Mouse (Mus musculus) midbrain, postnatal 0 days (tissue): ENCODE measurements around the gene Parp11. TPM values are rescaled to one million over a fixed set of nuclear protein-coding genes. Genes with fewer than 3 reads are reported as not detected.

Experiments used
- ATAC-seq: fragments of 200-750 bp; cut with Nextera tagmentation; 2 replicates; pipeline ENCODE4 v1.8.0; 2017; ENCODE audit warnings: moderate number of reproducible peaks, mild to moderate bottlenecking, moderate TSS enrichment, moderate library complexity; ENCODE audit not compliant: low FRiP score
- DNase-seq: peaks from one replicate; pipeline ENCODE4 v3.0.0-alpha.2; 2015; ENCODE audit warnings: low spot score
- H3K27ac ChIP-seq: fragments of 300-500 bp; sonication (generic); 2 replicates; pipeline ENCODE4 v1.5.1; 2014; ENCODE audit warnings: low read depth, mild to moderate bottlenecking, low read length, mixed read lengths
- H3K27me3 ChIP-seq: fragments of 300-500 bp; sonication (generic); 2 replicates; pipeline ENCODE4 v1.6.1; 2014; ENCODE audit warnings: low read length, control low read depth, mixed read lengths; ENCODE audit not compliant: insufficient read depth
- H3K36me3 ChIP-seq: fragments of 300-500 bp; sonication (generic); 2 replicates; pipeline ENCODE4 v1.6.1; 2014; ENCODE audit warnings: low read length, control low read depth, mixed read lengths; ENCODE audit not compliant: insufficient read depth
- H3K4me1 ChIP-seq: fragments of 300-500 bp; sonication (generic); 2 replicates; pipeline ENCODE4 v1.6.1; 2014; ENCODE audit warnings: mild to moderate bottlenecking, control low read depth, antibody characterized with exemption, low read length, mixed read lengths; ENCODE audit not compliant: insufficient read depth
- H3K4me2 ChIP-seq: fragments of 300-500 bp; sonication (generic); 2 replicates; pipeline ENCODE4 v1.6.1; 2014; ENCODE audit warnings: low read depth, mild to moderate bottlenecking, low read length, mixed read lengths; ENCODE audit not compliant: poor library complexity, severe bottlenecking
- H3K4me3 ChIP-seq: fragments of 300-500 bp; sonication (generic); 2 replicates; pipeline ENCODE4 v1.5.1; 2014; ENCODE audit warnings: low read depth, mild to moderate bottlenecking, low read length, moderate library complexity
- H3K9ac ChIP-seq: fragments of 300-500 bp; sonication (generic); replicated peaks from 2 replicates; pipeline ENCODE4 v1.6.1; 2014; ENCODE audit warnings: mild to moderate bottlenecking, low read length, moderate library complexity, mixed read lengths; ENCODE audit not compliant: poor library complexity, severe bottlenecking
- H3K9me3 ChIP-seq: fragments of 300-500 bp; sonication (generic); 2 replicates; pipeline ENCODE4 v1.6.1; 2016; ENCODE audit warnings: low read length, control low read depth
- CTCF ChIP-seq: IDR thresholded peaks from 2 replicates; pipeline ENCODE4 v1.5.1; 2016; ENCODE audit warnings: antibody characterized with exemption, mild to moderate bottlenecking
- WGBS: fragments of 180-500 bp; shearing (Covaris S2); extraction: QIAGEN DNeasy Blood & Tissue Kit; methylation state at CpG from one replicate; pipeline ENCODE4 v1.1.7; 2014; 5-methylcytosine and 5-hydroxymethylcytosine counted together
- polyA plus RNA-seq: library from polyadenylated mRNA; unstranded; fragments of >200 nt; fragmentation: Nextera tagmentation; extraction: Ambion mirVana; gene quantifications from 2 replicates; pipeline ENCODE4 v1.2.1, GENCODE M21; 2015
- total RNA-seq: library from RNA; depleted of rRNA; stranded (reverse); fragments of >200 nt; gene quantifications from 2 replicates; pipeline ENCODE4 v1.2.3, GENCODE M21; 2014

The Parp11 gene
- total and polyA plus RNA-seq, 2 experiments from 2014 or later, result 57.2 to 73.2 TPM

DNA sequence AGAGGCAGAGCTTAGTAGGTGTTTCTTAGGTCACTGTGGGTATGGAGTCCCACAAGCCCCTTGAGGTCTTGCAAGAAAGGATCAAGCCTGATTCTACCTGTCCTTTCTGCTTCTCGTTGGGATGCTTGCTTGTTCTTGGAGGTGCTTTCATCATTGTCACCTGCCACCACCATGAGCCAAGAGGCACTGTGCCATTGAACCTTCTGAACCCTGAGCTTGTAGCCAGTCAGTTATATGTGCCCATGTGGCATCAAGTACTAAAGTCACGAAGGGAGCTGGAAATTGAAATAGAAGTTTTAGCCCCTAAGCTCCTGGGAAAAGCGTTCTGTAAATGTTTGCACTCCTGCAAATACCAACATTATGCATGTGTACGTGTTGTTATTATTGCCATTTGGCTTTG is 14.9 kb downstream of the Parp11 start:
- no peak for TF ChIP-seq CTCF
- H3K9me3 ChIP-seq, result no peaks in the 10 kb centered on the region
- no peak overlapping the region for H3K27ac ChIP-seq
- ATAC-seq (no peak), DNase-seq (no peak)
- no peaks in the 10 kb centered on the region for H3K27me3 ChIP-seq
- WGBS, result 91% methylated on average over 4 of the region's 4 CpGs
- no peak overlapping the region for H3K9ac ChIP-seq
- H3K4me3 ChIP-seq, result no peak overlapping the region
- no peaks in the 10 kb centered on the region for H3K36me3 ChIP-seq
- H3K4me1 ChIP-seq, result no peaks in the 10 kb centered on the region
- no peak overlapping the region for H3K4me2 ChIP-seq

DNA sequence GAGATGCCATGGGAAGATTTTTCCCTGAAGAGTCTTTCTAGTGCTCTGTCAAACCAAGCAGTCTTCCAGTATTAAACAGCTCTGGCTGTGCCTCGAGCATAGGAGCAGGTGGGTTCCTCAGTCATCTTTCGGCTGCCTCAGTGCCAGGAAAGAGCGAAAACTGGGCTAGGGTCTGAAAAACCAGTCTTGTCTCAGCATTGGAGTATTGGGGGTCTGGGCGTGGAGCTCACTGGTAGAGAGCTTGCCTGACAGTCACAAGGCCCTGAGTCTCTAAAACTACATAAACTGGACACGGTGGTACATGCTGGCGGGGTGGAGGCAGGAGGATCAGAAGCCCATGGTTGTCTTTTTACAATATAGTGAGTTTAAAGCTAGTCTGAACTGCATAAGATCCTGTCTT is 15.6 kb downstream of the Parp11 start:
- WGBS, result 89% methylated on average over 6 of the region's 6 CpGs
- no peaks in the 10 kb centered on the region for H3K4me1 ChIP-seq
- H3K36me3 ChIP-seq, result no peaks in the 10 kb centered on the region
- ATAC-seq, result no peak
- H3K4me2 ChIP-seq, result no peak overlapping the region
- no peak for TF ChIP-seq CTCF
- H3K27ac ChIP-seq, result no peak overlapping the region
- H3K9me3 ChIP-seq, result no peaks in the 10 kb centered on the region
- H3K9ac ChIP-seq, result no peak overlapping the region
- H3K4me3 ChIP-seq, result no peak overlapping the region
- no peak for DNase-seq
- no peaks in the 10 kb centered on the region for H3K27me3 ChIP-seq

DNA sequence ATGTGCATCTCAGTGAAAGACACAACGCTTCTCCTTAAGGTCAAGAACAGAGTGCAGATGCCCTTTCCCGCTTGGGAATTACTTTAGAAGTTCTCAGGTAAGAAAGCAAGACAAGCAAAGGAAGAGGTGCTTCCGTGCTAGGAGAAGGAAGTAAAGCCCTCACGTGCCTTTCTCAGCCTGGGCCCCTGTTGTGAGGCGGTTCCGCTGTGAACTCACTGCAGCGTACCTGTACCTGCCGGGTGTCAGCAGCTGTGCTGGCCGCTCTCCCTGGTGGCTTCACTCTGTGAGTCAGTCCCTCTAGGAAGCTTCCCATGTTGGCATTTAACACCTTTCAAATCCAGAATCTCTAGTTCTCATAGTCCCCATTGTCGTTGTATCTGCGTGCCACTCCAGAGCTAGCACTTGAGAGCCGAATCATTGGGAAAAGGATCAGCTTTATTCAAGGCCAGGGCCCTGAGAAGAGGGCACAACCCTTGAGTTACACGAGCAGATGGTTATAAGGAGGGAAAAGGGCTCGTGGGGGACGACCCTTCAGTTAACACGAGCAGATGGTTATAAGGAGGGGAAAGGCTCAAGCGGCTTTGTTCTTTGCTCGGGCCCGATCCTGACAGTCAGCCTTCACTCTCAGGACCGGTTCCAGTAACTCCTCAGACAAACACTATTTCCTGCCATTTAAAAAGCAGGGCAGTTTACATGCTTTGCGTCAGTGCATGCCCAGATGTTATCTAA is 16.8 kb downstream of the Parp11 start:
- H3K4me2 ChIP-seq, result no peak overlapping the region
- ATAC-seq (no peak), DNase-seq (no peak)
- 59% methylated on average over 21 of the region's 21 CpGs for WGBS
- H3K36me3 ChIP-seq, result no peaks in the 10 kb centered on the region
- H3K9ac ChIP-seq, result no peak overlapping the region
- TF ChIP-seq CTCF, result no peak
- H3K4me1 ChIP-seq, result no peaks in the 10 kb centered on the region
- H3K9me3 ChIP-seq, result no peaks in the 10 kb centered on the region
- no peak overlapping the region for H3K27ac ChIP-seq
- H3K4me3 ChIP-seq, result no peak overlapping the region
- H3K27me3 ChIP-seq, result no peaks in the 10 kb centered on the region

DNA sequence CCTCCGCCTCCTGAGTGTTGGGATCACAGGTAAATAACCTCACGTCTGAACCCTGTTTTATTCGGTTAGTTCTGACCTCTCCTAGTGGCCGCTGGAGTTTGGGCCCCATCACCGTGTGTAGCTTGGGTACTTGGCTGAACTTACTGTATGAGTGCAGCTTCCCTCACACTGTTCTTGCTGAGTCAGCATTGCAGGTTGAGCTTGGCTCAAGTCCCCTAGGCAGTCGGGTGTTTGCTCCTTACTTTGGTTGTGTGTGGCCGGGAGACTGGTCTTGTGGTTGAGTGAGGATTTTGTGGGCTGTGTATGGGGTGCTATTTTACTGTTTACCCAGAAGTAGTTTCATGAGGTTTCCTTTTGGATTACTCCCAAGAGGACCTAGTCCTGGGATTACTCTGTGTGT is 17.9 kb downstream of the Parp11 start:
- TF ChIP-seq CTCF, result no peak
- no peak overlapping the region for H3K4me3 ChIP-seq
- no peaks in the 10 kb centered on the region for H3K4me1 ChIP-seq
- WGBS, result 88% methylated on average over 7 of the region's 7 CpGs
- ATAC-seq, result no peak
- H3K27me3 ChIP-seq, result no peaks in the 10 kb centered on the region
- no peaks in the 10 kb centered on the region for H3K9me3 ChIP-seq
- H3K9ac ChIP-seq, result no peak overlapping the region
- DNase-seq, result no peak
- H3K27ac ChIP-seq, result no peak overlapping the region
- H3K4me2 ChIP-seq, result no peak overlapping the region
- peaks cover 5% of the 10 kb centered on the region; the same call in 1 of the 2 replicates for H3K36me3 ChIP-seq

DNA sequence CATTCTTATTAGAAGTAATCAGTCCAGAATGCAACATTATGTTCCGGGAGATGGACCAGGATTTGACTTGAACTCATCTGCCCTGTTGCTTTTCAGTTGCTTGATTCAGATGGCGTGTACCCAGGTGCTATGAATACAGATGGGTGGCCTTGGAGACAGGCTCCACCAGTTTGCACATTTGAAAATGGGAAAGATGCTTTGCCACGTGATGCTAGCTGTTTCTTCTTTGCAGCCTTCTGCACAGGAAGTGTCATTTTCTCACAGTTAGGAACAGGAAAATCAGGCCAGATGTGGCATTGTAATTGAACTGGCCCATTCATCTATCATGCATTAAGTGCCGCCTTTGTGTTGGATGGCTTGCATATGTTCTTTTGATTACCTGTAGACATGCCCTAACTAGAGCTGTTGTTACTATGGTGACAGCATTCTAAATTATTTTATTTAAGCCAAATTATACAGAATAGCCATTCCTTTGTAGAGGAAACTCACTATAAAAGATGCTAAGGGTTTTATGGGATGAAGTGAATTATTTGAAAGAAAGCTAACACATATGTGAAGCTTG is 20.2 kb downstream of the Parp11 start:
- Histone ChIP-seq H3K4me1 (no peaks in the 10 kb centered on the region), H3K4me2 (no peak overlapping the region), H3K27me3 (no peaks in the 10 kb centered on the region), H3K36me3 (peaks cover 19% of the 10 kb centered on the region; the same call in 1 of the 2 replicates), H3K4me3 (no peak overlapping the region), H3K9ac (no peak overlapping the region), H3K27ac (peak overlapping the region; percentile 4; the same call in 1 of the 2 replicates), H3K9me3 (no peaks in the 10 kb centered on the region)
- TF ChIP-seq CTCF, result no peak
- ATAC-seq (no peak), DNase-seq (peak; percentile 24)
- 54% methylated on average over 4 of the region's 4 CpGs for WGBS

DNA sequence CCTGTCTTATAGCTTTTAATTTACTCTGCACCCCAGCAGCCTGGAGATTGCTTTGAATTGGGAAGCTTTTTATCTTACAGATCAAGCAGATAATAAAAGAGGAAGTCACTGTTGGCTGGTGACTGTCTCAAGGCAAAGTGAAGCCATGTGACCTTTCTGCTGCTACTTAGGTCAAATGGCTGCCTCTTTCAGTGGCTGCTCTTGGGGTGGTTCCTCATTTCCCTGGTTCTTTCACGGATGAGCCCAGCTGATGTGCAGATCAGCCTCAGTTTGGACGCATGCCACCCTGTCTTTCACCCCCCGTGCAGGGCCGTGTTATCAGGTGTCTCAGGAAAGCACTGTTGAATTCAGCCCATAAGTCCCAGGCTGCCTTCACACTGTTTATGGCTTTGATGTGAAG is 25.4 kb downstream of the Parp11 start:
- H3K9me3 ChIP-seq, result no peaks in the 10 kb centered on the region
- no peak overlapping the region for H3K27ac ChIP-seq
- H3K4me3 ChIP-seq, result no peak overlapping the region
- H3K36me3 ChIP-seq, result peaks cover 24% of the 10 kb centered on the region; the same call in 1 of the 2 replicates
- no peaks in the 10 kb centered on the region for H3K27me3 ChIP-seq
- H3K9ac ChIP-seq, result no peak overlapping the region
- WGBS, result 81% methylated on average over 4 of the region's 4 CpGs
- ATAC-seq (no peak), DNase-seq (no peak)
- TF ChIP-seq CTCF, result no peak
- H3K4me2 ChIP-seq, result no peak overlapping the region
- H3K4me1 ChIP-seq, result no peaks in the 10 kb centered on the region
